Mouse (Mus musculus): ENCODE results near the gene Zfp760.

- TF ChIP-seq NANOG (IDR thresholded peaks at IDR 0.05; ENCODE audit: borderline replicate concordance, low read length) (no peak), CTCF (conservative IDR thresholded peaks at IDR 0.05; ENCODE audit: low read length) (no peak)
These were observed 16.0 kb upstream of the Zfp760 start, which contains the start of gene Gm10226 for GRCm38 (mm10) chr17:21691560-21691959.

Measured in E14TG2a.4 (cell line).